Mouse (Mus musculus) left cerebral cortex, adult 8-10 months (tissue): ENCODE results near the gene Tra2b. TPM values are rescaled to one million over a fixed set of nuclear protein-coding genes. Genes with fewer than 3 reads are reported as not detected.
A peak's percentile ranks its signal among the peaks of the same experiment; 100 is the strongest.
"Not testable (repeated sequence)": the region's sequence is repeated elsewhere in the genome, so short reads cannot be mapped to it uniquely, and the experiment has no call there.

Source experiments
- DNase-seq, 2 experiments: peaks; one replicate each; pipeline ENCODE4 v3.0.0; 2022; ENCODE audit warnings: low spot score in 2 of 2
- total RNA-seq, 4 experiments: library from RNA; stranded (reverse); gene quantifications; 2 replicates each; pipeline ENCODE4 v1.2.4; 2022

Gene Tra2b
- 10 to 100 TPM; 65.9 to 76.8 (median 70.2) TPM for total RNA-seq

DNA sequence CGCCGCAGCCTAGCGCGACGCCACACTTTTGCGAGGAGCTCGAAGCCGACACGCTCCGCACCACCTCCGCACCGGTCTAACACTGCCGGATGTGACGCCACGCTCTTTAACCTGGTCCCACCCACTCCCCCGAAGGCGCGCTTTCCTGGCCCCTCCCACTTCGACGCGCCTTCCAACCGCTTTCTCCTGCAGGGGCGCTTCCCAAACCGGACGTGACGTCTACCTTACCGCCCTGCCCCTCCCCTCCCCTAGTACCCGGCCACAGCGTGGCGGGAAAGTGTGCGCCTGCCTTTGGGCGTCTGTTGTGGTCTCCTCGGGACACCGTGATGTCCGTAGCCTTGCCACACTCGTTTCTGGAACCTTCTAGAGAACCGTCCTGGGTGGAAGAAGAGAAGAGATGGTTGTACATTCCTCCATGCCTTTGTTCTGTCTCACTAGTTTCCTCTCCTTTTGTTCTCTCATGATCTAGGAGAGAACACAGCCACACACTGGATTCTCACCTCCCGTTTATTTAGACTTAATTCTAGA lies at the start of gene Tra2b:
Tra2b (minus strand) TSS at position 157 of the 528 bp plus-strand sequence.
- peak; percentile 90 to 97 for DNase-seq

DNA sequence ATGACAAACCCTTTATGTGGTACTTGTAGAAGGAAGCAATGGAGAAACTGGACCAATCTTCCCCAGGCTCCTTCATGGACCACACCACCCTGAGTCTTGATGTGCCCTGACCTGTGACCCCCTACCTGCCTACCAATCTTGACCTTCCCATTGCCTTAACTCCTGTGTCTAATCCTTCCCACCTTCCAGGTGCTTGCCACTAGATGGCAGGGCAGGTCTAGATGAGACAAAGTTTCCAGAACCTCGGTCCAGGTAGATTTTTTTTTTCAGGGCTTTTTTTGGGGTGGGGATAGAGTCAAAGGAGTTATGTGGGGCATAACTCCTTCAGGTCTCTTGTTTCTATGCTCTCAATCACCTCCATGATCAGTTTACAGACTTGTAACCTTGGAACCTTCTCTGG lies 44.8 kb upstream of the Tra2b start:
- peak in 1 of 2 experiments; percentile 28 for DNase-seq

DNA sequence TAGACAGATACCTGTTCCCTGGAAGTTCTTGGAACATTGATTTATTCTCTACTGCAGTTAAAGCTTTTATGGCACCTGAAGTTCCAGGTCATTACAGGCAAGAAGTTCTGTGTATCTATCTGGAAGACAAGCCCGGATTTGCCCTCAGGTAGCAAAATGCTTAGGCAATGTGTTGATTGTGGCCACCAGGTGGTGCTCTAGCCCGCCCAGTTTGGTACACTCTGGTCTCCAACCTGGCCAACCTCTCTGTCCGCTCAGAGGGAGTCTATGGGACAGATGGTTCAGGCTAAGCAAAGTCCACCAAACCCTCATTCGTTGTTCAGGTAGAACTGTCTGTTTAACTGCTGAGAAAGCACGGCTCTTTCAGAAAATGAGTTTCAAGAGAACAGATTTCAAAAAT lies 36.8 kb upstream of the Tra2b start:
- peak in 1 of 2 experiments; percentile 59 for DNase-seq

DNA sequence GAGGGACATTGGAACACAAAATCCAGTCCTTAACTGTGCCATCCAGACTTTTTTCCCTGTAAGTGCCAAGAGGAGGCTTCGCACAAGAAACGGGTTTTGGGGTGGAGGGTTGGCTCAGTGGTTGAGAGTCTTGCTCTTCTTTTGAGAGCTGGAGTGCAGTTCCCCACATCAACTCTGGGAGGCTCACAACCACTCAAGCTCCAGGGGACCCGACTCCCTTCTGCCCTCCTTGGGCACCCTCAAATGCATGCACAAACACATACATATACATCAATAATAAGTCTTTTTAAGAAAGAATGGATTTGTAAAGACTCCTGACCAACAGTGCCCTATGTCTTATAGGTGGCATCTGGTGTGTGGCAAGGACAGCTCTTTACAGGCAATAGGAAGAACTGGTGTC lies 35.6 kb upstream of the Tra2b start:
- no peak for DNase-seq

DNA sequence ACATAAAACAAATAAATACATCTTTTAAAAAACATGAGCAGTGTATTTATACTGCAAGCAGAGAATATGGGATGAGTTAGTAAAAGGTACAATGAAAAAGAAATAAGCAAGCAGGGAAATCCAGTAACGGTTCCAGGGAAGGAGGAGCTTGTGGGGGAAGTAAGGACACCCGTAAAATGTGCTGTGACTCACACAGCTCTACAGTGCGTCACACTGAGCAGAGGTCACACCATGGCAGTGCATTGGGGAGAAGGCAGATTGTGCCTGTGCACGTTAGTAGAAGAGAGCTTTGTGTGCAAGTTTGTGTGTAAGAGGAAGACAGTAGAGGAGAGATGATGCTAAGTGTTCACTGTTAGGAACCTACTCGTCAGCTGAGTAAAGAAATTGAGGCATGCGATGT lies 31.1 kb upstream of the Tra2b start:
- no peak for DNase-seq

DNA sequence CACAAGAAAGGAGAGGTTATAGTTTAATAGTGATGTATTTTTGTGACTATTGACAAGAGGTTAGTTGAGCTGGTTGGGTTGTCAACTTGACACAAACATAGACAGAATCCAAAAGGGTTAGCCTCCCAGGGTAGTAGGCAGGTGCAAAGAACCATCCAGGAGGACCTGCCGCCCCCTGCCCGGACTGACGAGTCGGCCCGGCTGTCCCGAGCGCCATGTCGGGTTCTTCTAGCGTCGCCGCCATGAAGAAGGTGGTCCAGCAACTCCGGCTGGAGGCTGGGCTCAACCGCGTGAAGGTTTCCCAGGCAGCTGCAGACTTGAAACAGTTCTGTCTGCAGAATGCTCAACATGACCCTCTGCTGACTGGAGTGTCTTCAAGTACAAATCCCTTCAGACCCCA lies 29.0 kb upstream of the Tra2b start:
- DNase-seq = not testable (repeated sequence)

DNA sequence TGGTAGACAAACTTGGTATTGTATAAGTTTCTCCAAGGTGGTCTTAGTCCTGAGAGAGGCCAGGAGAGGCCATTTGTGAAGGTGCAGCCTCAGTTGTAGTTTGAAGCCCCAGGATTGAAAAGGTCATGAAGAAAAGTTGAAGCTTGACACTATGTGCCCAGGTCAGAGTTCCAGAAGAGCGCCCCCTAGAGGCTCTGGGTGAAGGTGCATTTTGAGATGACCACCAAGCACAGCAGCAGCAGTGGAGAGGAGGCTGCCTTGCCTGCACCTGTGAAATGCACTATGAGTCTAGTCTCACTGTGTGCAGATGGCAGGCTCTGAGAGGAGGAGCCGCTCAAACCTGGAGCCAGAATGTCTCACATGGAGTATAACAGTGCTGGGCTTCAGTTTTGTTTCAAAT lies 27.8 kb upstream of the Tra2b start:
- DNase-seq = no peak

DNA sequence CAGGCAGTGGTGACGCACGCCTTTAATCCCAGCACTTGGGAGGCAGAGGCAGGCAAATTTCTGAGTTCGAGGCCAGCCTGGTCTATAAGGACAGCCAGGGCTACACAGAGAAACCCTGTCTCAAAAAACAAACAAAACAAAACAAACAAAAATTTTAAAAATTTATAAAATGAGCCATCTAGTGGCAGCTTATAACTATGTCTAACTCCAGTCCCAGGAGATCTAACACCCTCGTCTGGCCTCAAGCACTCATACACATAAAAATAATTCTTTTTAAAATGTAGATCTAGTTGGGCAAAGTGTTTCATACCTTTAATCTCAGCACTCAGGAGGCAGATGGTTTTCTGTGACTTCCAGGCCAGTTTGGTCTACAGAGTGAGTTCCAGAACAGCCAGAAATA lies 26.6 kb upstream of the Tra2b start:
- no peak for DNase-seq

DNA sequence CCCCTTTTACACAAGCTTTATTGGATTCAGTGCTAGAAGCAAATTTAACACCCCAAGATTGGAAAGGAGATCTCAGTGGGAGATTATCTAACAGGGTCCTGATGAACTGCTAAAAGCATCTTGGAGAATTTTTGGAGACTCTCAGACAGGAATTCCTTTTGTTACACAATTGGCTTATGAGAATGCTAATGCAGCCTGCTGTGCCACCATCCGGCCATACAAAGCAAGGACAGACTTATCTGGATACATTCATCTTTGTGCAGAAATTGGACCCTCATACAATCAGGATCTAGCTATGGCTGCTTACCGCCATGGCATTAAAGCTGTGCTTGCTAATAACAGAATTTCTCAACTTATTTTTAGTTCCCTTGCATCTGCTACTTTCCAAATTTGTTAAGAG lies 23.8 kb upstream of the Tra2b start:
- DNase-seq = no peak

DNA sequence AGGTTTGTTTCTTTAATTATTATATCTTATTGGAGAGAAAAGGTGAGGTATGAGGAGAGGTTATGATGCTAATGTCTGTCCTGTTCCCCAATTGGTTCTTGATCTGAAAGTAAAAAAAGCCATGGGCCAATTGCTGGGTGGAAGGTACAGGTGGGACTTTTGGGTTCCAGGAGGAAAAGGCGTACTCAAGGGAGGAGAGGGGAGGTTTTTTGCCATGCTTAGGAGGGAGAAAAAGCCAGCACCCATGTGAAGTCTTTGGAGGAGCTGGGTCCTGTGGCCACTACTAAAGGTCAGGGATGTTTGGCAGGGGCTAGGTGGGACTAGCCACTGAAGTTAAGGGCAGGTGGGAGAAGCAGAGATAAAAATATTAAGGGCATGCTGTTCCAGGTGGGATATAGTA lies 21.2 kb upstream of the Tra2b start:
- no peak for DNase-seq

DNA sequence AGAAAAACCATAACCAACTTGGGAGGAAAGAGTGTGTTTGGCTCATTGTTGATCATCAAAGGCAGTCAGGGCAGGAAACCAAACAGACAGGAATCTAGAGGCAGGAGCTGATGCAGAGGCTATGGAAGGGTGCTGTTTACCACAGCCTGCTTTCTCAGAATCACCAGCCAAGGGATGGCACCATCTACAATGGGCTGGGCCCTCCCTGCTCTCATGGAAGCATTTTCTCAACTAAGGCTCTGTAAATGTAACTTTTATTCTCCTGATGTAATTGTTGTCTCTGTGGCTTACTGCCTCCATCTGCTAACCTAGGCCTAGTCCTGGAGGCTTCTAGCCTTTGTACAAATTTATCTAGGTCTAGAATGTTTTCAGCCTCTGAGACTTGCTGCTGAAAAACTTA lies 10.7 kb upstream of the Tra2b start:
- DNase-seq = no peak

DNA sequence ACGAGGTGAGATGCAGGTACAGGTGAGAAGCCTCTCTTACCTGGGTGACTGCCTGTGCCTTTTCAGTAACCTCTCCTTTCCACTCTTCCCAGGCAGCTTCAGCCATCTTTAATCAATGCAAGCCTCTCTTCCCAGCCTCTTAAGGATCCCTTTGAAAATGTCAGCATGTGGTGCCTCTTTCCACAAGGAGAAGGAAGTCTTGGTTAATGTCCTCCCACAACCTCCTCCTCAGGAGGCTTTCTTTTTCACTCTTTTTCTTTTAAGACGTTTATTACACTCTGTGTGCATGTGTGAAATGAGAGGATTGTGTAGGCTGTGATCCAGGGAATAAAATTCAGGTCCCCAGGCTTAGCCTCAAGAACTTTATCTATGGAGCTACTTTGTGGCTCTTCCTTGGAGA lies 9.3 kb upstream of the Tra2b start:
- DNase-seq = no peak

DNA sequence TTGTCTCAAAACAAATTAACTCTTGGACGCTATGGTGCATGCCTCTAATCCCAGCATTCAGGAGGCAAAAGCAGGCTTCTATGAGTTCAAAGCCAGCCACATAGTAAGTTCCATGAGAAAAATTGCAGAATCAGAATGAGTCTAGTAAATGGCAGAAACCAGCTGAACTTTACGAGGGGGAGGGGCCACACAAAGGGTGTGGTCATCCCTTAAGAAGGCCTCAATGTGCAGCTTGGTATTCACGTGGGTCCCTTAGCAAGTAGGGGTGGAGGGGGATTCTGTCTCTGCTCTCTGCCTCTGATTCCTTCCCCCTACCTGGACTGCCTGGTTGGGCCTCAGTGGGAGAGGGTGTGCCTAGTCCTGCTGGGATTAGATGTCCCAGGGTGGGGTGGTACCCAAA lies 4.7 kb upstream of the Tra2b start:
- DNase-seq = no peak

DNA sequence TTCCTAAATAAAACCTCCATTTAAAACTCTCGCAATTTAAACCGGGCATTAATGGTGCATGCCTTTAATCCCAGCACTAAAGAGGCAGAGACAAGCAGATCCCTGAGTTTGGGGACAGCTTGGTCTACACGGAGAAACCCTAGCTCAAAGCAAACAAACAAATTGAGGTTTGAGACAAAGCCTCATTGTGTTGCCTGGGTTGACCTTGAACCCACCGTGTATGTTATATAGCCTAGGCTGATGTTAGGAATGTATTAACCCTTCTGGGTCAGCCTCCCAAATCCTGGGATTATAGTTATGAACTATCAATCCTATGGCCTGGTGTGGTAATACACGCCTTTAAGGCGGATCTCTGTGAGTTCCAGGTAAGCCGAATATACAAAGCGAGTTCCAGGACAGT lies 579 bp upstream of the Tra2b start:
- DNase-seq = no peak

DNA sequence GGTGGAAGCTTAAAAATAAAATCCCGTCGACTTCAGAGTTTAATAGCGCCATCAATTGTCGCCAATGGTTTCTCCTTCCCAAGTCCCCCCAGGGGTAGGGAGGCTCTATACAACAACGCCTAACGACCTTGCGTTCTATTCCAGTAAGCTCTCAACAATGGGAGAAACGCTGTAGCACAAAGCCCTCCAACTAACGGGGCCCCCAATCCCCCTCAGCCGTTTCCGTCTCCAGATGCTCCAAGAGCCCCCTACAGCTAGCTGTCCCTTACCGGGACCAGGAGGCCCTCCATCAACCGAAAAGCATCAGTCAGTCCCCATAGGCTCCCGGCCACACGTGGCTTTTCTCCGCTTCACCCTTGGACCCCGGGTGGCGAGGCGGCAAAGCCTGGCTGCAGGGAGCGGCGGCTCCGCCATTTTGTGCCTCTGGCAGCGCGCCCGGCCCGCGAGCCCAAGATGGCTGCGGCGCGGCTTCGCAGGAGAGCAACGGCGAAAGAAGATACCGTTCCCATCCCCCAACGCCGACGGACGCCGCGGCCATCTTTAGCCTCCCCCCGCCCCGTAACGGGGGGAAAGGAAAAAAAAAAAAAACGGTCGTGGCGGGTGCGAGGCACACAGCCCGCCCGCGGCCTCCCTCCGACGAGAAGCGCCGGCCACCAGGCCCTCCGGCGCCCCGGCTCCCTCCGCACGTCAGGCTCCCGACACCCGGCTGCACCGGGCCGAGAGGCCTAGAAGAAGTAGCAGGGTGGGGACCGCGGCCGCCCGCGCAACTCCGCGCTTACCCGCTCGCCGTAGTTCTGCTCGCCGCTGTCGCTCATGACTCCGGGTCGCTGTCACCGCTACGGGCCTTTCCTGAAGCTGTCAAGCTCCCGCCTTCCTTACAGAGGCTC lies 600 bp downstream of the Tra2b start:
- peak; percentile 65 to 74 for DNase-seq

DNA sequence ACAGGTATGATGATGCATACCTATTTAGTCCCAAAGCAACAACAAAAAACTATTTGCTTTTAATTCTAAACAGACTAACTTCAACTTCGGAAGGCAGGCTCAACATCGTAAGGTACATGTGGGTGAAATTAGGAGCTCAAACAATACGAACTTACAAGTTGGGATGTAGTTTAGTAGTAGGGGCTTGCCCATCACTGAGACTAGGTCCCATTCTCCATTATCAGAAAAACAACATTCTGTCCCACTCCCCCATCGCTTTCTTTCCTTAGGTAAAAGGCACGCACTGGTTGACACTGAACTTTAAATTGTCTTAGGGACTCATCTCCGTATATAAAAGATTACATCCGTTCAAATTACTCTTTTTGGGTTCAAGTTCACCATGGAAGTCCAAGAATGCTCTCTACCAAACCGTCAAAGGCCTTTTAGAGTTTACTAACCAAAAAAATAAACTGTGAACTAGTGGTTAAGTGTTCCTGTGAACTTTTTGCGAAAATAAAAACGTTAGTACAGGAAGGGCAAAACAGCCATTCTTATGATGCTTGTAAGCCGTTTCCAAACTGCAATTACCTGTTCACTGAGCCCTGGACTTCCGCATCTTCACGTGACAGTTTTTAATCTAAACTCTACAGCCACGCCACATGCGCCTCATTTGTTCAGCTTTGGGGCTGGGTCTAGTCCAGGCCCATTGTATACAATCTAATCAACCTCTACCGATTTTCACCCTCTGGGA lies 1.4 kb downstream of the Tra2b start:
- DNase-seq = no peak

DNA sequence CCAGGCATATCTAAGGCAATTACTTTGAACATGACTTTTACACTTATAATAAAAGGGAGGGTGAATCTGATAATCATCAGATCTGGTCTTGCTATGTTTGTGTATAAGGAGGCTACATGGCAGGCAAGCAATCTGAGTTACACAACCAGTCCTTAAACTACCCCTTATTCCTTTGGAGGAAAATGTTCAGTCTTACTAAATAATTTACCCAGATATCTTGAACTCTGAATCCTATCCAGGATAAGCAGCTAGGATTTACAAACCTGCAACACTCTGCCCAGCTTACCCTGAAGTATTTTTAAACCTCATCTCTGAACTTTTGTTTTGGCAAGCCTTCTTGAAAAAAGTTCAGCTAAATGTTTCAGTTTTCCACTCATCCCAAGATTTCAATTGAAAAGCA lies 2.7 kb downstream of the Tra2b start:
- DNase-seq = no peak

DNA sequence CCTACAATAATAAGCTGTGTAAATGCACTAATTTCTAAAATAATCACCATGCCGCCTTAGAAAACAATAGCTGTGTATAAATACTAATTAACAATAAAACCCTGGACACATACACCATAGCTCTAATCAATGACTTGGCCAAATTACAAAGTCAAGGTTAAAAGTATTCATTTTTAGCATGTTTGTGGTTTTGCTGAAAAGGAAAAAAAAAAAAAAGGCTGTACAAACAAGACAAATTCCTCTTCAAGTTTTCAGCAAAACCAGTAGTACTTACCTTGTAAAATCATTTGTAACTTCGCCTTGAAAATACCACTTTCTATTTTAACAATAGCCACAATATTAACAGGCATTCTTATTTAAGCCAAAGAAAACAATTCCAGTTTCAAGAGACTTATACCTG lies 4.2 kb downstream of the Tra2b start:
- DNase-seq = no peak

DNA sequence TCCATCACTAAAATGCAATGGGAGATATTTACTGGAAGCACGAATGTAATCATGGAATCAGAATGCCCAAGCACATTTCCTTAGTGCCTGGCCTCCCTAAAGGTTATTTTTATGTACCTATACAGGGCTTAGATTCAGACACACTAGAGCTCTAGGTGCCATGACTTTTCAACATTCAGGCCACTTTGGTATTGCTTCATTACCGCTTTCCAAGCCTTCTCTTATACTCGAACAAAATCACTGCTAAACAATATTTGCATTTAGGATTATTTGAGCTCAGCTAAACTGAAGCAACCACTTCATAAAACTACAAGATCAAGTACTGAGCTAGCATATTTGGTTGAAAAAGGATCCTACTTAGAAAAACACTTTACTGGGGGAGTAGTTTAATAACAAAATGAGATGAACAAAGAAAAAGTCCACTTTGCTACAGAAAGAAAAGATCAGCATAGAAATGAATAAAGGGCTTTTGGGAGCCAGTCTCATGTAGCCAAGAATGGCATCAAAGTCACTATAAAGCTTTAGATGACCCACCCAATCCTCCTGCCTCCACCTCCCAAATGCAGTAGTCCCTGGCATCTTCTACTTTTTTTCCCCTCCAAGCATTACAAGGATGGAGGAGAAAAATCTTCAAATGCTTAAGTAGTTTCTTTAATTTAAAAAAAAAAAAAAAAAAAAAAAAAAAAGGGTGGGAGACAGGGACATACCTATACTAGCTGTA lies 5.2 kb downstream of the Tra2b start:
- DNase-seq = no peak

DNA sequence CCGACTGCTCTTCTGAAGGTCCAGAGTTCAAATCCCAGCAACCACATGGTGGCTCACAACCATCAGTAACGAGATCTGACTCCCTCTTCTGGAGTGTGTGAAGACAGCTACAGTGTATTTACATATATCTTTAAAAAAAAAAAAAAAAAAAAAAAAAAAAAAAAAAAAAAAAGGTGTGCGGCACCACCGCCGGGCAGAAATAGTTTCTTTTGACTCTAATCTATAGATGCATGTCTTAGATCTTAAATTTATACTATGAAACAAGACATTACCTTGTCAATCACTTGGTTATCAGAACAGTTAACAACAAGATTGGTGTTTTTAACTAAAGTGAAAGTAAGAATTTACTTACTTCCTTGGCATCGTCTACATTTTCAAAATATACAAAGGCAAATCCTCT lies 13.6 kb downstream of the Tra2b start:
- not testable (repeated sequence) for DNase-seq

DNA sequence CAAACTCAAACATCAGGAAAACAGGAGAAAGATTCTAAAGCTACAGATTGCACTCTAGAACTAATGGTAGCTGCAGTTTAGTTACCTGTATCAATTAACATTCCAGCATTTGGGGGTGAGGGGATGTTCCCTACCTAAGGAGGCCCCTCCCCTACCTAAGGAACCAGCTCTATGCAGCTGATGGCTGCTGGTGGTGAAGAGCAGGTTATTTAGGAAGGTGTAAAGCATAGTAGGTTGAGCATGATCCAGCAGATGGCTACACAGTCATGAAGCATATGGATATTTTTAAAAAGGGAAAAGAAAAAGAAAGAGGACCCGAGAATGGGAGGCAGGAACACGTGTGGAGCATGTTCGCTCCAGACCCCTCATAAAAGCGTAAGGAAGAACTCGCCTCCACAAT lies 15.5 kb downstream of the Tra2b start:
- no peak for DNase-seq

DNA sequence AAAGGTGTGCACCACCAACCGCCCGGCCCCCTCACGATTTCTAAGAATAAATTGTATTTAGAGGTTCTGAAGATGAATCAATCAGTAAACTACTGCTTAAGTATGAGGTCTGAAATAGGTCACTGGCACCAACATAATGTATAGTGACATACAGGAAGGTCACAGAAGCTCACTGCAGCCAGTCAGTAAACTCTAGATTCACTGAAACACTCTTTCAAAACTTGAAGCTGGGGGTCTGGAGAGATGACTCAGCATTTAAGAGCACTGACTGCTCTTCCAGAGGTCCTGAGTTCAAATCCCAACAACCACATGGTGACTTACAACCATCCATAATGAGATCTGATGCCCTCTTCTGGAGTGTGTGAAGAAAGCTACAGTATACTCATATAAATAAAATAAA lies 16.1 kb downstream of the Tra2b start:
- no peak for DNase-seq
